Mouse (Mus musculus): ENCODE measurements around the gene Gm20388.
"Not testable (repeated sequence)": the region's sequence is repeated elsewhere in the genome, so short reads cannot be mapped to it uniquely, and the experiment has no call there.

The Gm20388 gene

GRCm38 (mm10) chr8:121642804-121643203, 1732.2 kb downstream of the Gm20388 start:
- in situ Hi-C loops (cut with MboI, MseI): no loop called here

GRCm38 (mm10) chr8:121643384-121643783, 1732.7 kb downstream of the Gm20388 start:
- in situ Hi-C loops (cut with MboI, MseI): no loop called here

GRCm38 (mm10) chr8:121647511-121648215, 1737.0 kb downstream of the Gm20388 start:
- in situ Hi-C loops (cut with MboI, MseI): no loop called here

- in situ Hi-C loops (cut with MboI, MseI): no loop called here
Measured at GRCm38 (mm10) chr8:121648451-121648850, 1737.8 kb downstream of the Gm20388 start.

- in situ Hi-C loops (cut with MboI, MseI): no loop called here
Measured at GRCm38 (mm10) chr8:121649423-121649822, 1738.8 kb downstream of the Gm20388 start.

- in situ Hi-C loops (cut with MboI, MseI): no loop called here
Measured at GRCm38 (mm10) chr8:121649904-121650303, 1739.3 kb downstream of the Gm20388 start.

- in situ Hi-C loops (cut with MboI, MseI): no loop called here
Measured at GRCm38 (mm10) chr8:121650389-121651307, 1740.0 kb downstream of the Gm20388 start.

- in situ Hi-C loops (cut with MboI, MseI): no loop called here
Measured at GRCm38 (mm10) chr8:121651308-121651873, 1740.8 kb downstream of the Gm20388 start.

GRCm38 (mm10) chr8:121651874-121652361, 1741.3 kb downstream of the Gm20388 start:
- in situ Hi-C loops (cut with MboI, MseI): no loop called here

- in situ Hi-C loops (cut with MboI, MseI): no loop called here
Measured at GRCm38 (mm10) chr8:121652774-121653323, 1742.2 kb downstream of the Gm20388 start, which contains the start of gene Zcchc14. Gene Zcchc14 (minus strand): TSS chr8:121652901.

GRCm38 (mm10) chr8:121653340-121654019, 1742.8 kb downstream of the Gm20388 start:
- in situ Hi-C loops (cut with MboI, MseI): no loop called here

- in situ Hi-C loops (cut with MboI, MseI): no loop called here
Measured at GRCm38 (mm10) chr8:121654131-121654530, 1743.5 kb downstream of the Gm20388 start.

GRCm38 (mm10) chr8:121654966-121655494, 1744.4 kb downstream of the Gm20388 start:
- in situ Hi-C loops (cut with MboI, MseI): no loop called here

GRCm38 (mm10) chr8:121660602-121661001, 1750.0 kb downstream of the Gm20388 start:
- in situ Hi-C loops (cut with MboI, MseI): no loop called here

GRCm38 (mm10) chr8:121661631-121662357, 1751.2 kb downstream of the Gm20388 start:
- in situ Hi-C loops (cut with MboI, MseI): no loop called here

- in situ Hi-C loops (cut with MboI, MseI): no loop called here
Measured at GRCm38 (mm10) chr8:121663101-121663500, 1752.5 kb downstream of the Gm20388 start.

GRCm38 (mm10) chr8:121665329-121665728, 1754.7 kb downstream of the Gm20388 start:
- in situ Hi-C loops (cut with MboI, MseI): no loop called here

- in situ Hi-C loops (cut with MboI, MseI): not testable (repeated sequence)
Measured at GRCm38 (mm10) chr8:121667936-121668500, 1757.4 kb downstream of the Gm20388 start.

GRCm38 (mm10) chr8:121668553-121668952, 1757.9 kb downstream of the Gm20388 start:
- in situ Hi-C loops (cut with MboI, MseI): no loop called here

- in situ Hi-C loops (cut with MboI, MseI): no loop called here
Measured at GRCm38 (mm10) chr8:121669208-121669607, 1758.6 kb downstream of the Gm20388 start.

All from T-helper 1 cell (primary cell).